Mouse (Mus musculus) common myeloid progenitor, adult 5-6 weeks (primary cell): ENCODE results near the gene Crybb1. TPM values are rescaled to one million over a fixed set of nuclear protein-coding genes. Genes with fewer than 3 reads are reported as not detected.

Experiments used
- ATAC-seq: replicated peaks from 2 replicates; pipeline ENCODE4 v1.8.0; 2016; ENCODE audit warnings: low read depth, mild to moderate bottlenecking, moderate TSS enrichment, inconsistent platforms; ENCODE audit not compliant: poor library complexity, severe bottlenecking
- total RNA-seq: library from RNA; stranded (forward); fragments of 200-1000, 187-1606 nt; gene quantifications from 2 replicates; pipeline ENCODE4 v1.2.3, GENCODE M21; 2017

Crybb1 gene
- total RNA-seq, 1 experiment from 2014 or later: not detected

DNA sequence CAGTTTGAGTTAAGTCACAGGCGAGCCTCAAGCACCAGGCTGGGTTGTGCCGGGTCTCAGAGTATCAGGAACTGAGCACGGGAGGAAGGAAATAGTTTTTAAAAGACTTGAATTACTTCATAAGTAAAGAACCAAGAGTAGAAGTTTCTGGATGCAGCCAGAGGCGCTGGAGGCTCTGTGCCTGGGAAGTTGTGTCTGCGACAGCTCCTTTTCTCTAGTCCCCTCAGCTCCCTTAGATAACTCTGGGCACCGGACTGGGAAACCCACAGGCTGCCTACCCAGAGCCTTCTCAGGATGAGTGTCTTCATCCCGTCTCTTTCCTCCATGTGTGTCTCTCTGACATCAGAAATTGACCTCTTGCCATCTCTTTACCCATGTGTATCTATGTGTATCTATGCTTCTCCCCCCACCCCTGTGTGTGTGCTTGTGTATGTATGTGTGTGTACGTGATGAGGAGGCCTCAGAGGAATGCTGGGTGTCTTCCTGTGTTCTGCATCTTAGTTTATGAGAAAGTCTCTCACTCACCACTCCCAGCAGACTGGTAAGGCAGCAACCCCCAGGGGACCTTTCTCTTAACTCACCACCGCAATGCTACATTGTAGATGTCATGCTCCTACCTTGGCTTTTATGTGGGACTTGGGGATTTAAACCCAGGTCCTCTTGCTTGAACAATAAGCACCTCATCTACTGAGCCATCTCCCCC lies 27.3 kb downstream of the Crybb1 start:
- no peak for ATAC-seq

DNA sequence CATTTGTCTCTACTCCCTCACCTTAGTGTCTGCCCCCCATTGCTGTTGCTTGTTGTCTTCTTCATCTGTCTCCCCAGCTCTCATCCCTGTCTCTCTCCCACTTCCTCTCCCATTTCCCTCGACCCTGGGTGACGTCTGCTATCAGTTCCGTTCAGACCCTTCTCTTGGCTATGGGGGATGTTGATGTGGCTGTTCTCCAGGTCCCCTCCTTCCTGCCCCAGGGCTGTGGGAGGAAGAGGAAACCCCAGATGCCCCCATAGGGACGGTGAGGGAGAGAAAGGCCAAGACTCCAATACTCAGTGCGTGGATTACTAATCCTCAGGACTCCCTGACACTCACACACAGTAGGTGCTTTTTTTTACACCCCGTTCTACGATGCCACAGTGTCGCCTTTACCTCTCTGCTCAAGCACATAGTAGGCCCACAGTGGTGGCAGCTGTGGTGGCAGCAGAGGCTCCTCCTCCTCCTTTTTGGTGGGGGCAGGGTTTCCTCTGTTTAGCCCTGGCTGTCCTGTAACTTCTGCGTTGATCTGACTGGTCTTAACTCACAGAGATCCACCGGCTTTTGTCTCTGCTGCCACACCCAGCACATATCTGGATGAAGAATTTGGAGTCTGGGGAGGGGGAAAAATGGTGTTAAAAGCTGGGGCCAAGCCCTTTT lies 28.1 kb downstream of the Crybb1 start:
- ATAC-seq: peak; percentile 39

DNA sequence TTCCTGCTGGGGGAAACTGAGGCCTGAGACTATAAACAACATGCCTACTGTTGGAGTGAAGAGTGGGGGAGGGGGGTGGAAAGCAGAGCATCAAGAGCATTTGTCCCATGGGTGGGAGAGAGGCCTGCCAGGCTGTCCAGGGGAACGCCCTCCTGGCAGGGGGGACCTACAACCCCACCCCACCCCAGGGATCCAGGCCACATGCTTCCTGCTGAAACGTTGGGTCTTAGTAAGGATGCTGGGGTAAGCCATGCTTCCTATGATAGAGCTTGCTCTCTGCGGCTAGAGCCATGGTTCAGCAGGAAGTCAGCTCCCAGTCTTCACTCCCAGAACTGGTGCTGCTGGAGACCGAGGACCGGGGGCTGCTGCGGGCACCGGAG lies 28.6 kb downstream of the Crybb1 start:
- ATAC-seq: peak; percentile 7; the same call in 1 of the 2 replicates

DNA sequence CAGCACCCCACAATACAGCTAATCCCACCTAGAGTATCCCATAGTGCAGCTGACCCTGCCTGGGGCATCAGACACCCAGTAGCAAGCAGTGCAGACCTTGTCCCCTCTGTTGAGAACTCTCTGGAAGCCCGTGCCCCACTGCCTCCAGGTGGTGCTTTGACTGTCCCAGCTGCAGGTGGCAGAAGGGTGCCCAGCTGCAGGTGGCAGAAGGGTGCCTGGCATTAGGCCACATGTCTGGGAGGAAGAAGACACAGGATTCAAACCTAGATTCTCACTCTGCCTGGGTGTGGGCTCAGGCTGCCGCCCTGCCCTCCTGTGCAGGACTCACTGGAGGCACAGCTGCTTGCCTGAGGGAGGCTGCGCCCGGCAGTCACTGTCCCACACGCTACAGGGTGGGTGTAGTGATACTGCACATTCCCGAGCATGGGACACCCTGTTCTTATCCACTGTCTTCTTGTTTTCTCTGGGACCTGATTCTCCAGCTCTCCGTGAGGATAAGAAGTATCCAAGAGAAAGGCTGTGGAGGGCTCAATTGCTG lies 30.0 kb downstream of the Crybb1 start:
- no peak for ATAC-seq

DNA sequence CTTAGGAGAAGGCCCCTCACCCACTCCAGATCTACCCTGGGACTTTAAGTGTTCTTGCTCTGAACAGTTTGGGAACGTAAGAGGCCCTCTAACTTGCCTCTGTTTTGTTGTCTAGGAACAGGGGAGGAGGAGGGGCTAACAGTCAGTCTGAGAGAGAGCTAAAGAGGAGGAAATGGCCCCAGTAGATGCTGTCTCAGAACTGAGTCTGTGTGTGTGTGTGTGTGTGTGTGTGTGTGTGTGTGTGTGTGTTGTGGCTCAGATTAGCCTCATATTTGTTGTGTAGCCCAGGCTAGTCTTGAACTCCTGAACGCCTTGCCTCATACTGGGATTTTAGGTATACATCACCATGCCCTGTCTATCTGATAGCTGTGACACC lies 31.0 kb downstream of the Crybb1 start:
- ATAC-seq: no peak

DNA sequence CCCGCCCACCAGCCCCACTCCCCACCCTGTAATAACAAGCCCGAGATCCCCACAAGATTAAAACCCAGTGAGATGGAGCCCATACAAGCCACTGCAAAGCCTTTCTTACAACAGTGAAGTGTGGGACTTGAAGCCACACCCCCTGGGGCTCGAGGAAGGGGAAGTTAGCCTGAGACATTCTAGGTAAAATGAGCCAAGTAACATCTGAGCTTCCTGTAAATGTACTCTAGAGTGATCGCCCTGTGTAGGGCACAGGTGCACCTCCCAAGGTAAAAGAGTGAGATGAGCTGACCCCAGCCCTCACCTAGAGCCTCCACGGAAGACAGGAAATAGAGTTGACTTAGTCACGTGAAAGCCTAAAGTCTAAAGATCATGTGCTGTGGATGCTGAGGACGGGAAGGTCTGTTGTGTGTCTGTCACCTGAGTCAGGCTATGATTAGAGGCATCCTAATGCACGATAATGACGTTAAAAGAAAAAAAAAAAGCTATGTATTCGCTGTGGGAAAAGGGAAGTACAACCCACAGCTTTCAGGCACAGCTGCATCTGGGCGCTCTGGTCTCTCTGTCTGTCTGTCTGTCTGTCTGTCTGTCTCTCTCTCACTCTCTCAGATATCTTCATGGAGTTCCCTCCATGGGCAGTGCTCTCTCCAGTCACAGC lies 31.5 kb downstream of the Crybb1 start:
- peak; percentile 36 for ATAC-seq

DNA sequence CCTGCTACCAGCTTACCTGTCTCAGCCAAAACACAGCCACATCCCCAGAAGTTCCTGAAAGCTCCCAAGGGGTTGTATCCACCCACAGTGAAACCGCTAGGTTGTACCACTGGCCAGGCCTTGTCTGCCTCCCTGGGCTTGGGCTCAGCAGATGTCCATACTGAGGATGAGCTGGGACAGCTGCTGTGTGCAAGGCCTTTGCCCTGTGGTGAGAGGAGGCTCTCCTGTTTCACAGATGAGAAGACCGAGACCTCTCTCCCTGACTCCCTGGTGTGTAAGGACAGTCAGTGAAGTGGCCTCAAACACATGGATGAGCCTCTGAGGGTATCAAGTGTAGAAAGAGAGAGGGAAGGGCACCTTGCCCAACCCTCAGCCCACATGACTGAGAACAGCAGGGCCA lies 32.0 kb downstream of the Crybb1 start:
- no peak for ATAC-seq

DNA sequence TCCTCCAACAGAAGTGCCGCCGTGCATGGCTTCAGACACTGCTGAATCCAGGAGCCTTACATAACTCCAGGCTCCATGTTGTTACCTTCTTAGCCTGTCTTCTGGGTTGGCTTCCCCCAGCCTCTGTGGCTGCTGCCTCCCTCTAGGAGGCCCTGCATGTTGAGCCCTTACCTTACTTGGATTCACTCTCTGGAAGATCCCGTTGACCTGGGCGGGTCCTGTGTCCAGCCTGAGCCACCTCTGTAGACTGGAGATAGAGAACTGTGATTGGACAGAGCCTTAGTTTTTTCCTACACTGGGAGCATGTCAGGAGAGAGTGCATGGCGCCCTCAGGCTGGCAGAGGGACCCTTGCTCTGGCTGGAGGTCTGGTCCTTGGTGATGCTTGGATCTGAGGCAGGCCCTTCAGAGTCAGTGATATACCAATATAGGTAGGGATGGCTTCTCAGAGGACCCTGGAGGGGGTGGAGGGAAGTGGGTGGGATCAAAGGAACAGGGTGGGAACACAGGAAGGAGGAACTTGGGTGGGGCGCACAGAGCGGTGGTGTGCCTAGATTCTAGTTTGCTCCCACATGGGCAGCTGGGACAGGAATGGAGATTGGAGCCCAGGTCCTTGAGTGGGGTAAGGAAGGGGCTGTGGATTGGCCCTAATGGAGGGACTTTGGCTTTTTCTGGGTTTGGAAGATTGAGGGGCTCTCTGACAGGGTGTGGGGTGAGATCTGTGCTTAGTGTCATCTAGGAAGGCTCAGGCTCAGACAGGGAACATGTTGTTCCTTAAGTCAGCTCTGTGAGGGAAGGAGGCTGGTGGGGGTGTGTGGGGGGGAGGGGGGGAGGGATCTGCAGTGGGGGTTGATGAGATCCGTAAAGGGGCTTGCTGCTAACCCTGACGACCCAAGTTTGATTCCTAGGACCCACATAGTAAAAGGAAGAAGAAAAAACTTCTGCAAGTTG lies 32.9 kb downstream of the Crybb1 start:
- no peak for ATAC-seq

DNA sequence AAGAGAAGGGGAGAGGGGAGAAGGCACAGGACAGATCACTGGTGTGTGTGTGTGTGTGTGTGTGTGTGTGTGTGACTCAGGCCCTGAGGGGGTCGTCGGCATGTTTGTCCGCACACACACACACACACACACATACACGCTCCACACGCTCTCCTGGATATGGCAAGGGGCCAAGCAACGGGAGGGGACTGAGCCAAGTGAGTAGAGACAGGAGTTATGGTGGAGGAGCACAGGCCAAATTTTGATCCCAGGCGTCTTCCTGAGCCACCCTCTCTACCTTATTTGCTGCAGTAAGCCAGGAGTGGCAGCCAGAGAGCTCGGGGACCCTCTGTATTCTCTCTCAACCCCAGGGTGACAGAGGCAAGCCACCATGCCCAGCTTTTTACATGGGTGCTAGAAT lies 33.6 kb downstream of the Crybb1 start:
- ATAC-seq: no peak

DNA sequence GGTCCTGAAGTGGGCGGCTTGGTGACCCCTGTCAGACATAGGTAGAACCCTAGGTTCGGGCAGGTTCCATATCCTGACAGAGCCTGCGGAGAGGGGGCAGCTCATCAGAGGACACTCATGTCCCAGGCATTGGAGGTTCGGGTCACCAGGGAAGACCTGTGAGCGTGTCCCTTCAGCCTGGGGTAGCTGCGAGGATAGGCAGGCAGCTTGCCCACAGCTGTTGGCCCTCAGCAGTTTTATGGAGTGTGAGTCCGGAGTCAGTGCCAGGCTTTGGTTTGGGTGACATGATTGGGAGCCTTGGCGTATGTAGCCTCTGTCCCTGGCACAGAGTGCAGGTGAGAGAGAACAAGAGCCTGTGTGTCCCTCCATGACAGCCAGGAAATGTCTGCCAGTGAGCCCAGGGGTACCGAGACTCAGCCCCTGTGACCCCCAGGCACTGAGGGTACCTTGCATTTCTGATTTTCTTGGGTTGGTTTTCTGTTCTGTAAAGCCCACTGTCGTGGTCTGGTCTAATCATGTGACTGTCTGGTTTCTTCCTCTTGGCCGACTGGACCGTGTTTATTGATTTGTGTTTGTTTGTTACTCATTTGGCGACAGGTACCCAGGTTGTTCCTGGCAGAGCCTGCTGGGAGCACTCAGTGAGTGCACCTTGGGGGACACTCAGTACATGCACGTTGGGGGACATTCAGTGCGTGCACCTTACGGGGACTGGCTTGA lies 34.4 kb downstream of the Crybb1 start:
- no peak for ATAC-seq

DNA sequence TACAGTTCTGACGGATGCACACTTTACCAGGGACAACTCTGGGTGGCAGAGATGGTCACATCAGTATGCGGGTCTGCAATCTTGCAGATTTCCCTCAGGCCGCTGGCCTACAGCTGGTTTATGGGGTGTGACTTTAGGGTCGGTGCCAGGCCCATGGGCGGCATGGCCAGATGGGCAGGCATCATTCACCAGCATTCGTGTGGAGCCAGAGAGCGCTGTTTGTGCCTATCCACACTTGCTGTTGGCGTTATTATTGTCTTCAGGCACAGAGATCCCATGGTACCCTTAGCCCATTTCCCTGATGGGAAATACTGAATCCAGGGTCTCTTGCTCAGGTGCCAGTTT lies 34.9 kb downstream of the Crybb1 start:
- ATAC-seq: no peak

DNA sequence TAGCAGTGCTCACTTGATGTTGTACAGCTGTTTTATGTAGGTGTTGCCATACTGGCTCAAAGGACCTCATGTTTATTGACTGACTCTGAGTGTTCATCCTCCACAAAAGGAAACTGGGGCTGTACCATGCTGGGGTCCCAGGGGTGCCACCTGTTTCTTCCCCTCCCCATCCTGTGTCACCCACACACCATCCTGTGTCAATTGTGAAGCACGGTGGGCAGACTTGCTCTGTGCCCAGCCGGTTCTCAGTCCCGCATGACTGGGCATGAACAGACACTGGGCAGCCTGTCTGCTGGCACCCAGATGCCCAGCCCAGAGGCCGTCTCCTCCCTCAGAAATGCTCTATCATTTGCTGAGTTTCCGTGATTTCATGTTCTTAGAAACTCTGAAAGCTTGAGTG lies 36.3 kb downstream of the Crybb1 start:
- no peak for ATAC-seq

DNA sequence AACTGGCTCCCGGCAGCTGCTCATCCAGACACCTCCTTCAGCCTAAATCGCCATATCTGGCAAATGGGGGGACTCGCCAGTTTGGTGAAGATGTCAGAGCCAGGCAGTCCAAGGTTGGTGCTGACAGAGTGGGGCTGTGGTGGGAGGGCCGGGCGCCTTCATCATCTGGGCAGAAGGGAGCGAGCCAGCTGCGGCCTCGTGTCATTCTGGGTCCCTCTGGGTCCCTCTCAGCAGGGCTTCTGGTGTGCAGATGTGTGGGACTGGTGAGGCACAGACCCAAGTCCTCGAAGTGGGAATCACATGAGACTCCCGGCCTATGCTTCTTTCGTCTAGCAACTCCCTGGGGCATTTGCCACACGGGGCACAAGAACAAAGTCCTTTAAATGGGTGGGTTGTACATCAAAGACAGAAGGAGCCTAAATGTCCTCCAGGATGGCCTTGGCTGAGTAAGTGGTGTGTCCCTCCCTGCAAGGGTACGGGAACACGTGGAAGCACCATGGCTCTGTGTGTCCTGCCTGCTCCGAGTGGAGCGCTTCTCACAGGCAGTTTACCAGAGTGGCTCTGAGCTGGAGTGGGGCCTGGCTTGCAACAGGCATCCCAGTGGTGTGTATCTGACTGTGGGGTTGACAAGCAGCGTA lies 36.8 kb downstream of the Crybb1 start:
- no peak for ATAC-seq

DNA sequence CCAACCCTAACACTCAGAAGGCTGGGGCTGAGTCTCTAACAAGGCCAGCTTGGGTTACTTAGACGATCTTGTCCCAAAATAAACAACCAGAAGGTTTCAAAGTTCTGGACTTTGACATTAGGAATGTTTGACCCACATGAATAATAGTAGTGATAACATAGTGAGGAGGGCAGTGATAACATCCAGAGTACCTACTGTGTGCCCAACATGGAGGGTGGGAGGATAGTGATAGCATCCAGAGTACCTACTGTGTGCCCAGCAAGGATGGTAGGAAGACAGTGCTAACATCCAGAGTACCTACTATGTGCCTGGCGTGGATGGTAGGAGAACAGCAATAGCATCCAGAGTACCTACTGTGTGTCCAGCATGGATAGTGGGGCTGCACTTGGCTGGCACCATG lies 38.2 kb downstream of the Crybb1 start:
- no peak for ATAC-seq

DNA sequence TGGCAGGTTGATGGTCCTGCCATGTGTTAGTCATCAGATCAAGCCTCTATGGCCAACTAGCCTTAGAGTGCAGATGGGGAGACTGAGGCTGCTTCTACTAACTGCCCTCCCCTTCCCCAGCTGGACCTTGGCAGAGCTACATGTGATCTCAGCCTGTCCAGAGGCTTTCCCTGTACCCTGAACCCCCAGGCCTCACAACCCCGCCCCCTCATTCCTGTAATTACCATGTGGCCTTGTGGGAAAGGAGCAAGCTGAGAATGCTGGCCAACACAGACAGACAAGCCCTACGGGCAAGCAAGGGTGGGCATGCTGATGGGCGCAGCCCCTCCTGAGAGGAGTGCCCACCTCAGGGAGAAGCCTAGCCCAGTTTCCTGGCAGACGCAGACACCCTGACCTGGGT lies 39.1 kb downstream of the Crybb1 start:
- ATAC-seq: no peak

DNA sequence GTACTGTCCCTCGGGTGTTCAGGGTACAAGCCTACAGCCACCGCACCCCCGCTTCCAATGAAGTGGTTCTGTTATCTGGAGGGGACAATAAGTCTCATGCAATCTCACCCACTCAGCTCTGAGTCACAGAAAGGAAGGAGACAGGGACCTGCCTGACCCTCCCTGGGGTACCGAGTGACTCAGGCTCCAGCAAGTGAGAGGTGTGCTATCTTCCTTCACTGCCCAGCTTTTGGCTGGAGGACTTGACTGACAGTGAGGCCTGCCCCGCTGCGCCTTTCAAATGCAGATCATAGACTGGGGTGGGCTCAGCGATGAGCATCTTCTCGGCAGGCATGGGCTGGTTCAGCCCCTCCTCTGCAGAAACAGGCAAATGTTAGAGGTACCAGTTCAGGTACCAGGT lies 39.5 kb downstream of the Crybb1 start:
- no peak for ATAC-seq

DNA sequence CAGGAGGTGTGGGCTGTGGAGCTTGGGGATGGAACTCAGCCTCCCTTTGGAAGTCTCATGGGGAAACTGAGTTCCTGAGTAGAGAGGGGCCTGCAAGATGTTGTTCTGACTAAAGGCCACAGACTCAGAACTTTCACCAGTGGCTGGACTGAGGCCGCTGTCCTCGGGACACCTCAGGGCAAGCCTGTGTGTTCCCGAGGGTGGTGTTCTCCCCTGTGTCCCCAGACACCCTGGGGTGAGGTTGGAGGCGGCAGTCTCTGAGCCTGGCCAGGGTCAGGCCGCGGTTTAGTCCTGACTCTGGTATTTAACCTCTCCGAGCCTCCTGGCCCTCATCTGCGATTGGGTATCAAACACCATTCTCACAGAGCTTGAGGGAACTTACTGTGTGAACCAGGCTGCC lies 39.9 kb downstream of the Crybb1 start:
- ATAC-seq: no peak

DNA sequence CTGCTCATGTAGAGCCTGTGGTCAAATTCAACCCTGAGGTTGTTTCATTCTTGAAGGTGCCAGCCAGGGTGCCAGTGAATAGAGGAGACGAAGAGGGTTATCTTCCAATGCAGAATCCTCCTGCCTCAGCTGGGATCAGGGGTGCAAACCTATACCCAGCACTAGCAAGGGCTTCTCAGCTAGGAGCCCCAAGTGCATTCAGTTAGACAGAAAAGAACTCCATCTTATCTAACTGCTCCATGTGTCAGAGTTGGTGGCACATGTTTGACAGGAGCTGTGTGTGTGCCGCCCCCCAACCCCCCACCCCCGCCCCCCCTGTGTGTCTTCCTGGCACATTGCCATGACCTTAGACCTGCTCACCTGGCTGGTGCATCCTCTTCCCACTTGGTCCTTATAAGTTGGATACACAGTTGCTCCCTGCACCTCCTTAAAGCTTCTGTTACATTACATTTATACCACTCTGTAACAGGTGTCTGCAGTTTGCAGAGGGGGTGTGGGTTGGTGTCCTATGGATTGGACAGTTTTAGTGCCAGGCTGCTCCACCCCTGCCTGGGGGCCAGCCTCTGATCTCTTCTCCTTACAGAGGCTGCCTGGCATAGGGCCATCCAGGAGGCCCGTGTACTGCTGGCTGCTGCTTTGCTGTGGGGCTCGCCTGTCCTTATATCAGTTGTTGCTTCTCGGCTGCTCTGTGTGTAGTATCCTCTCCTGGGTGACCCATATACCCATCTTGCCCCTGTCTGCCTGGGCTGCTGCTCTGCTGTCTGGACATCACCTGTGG lies 41.0 kb downstream of the Crybb1 start:
- peak; percentile 26 for ATAC-seq

DNA sequence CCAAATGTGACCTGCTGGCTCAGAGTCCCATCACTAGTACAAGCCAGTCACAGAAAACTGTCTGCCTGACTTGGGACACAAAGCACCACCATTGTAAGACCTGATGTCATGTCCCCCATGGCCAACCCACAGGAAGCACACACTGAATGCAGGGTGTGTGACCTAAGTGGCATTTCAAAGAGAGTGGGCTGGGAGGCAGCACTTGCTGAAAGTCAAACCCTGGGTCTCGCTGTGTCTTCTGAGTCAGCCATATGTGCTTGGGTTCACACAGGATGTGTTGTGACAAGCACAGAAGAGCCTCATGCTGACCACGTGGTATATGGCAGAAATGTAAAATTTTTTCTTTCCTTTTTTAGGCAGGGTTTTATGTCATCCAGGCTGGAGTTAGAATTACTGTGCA lies 41.6 kb downstream of the Crybb1 start:
- ATAC-seq: no peak
